Mouse (Mus musculus): ENCODE measurements at regions not wholly inside any gene's neighbourhood (a gene's known extent, or its start where the extent isn't known, plus 50 kb on each side); places are given as distances from the start of the nearest gene placed in this dataset.

- TF ChIP-seq CTCF (conservative IDR thresholded peaks at IDR 0.05; ENCODE audit: low read length) (no peak), NANOG (IDR thresholded peaks at IDR 0.05; ENCODE audit: borderline replicate concordance, low read length) (no peak)
Observed at GRCm38 (mm10) chr8:115542935-115543334, 164.7 kb downstream of the Maf start.
